Mouse (Mus musculus) lung, postnatal 0 days (tissue): ENCODE data around the gene Kcnip4.

Experiments
- CTCF ChIP-seq: IDR thresholded peaks from 2 replicates; pipeline ENCODE4 v1.5.1; 2016; ENCODE audit warnings: antibody characterized with exemption, mild to moderate bottlenecking
- EP300 ChIP-seq: IDR thresholded peaks from 2 replicates; pipeline ENCODE4 v1.6.1; 2016; ENCODE audit warnings: antibody characterized with exemption, mild to moderate bottlenecking, control low read depth

DNA sequence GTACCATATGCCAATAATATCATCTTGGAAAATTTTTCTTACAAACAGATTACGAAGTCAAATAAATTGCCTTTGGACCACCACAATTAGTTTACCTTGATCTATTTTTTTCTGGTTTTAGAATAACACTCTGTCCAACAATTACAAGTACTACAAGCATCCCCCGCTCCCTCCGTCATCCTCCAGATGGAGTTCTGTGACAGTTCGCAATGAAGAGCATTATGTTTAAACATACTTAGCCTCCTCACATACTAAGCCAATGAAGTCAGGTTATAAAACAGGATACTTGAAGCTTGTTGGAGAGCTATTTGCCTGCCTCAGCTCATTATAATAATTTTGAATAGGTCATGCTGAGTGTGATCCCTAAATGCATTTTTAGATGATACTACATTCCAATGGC is 39.0 kb upstream of the Kcnip4 start:
- TF ChIP-seq CTCF (no peak), EP300 (no peak)
